Mouse (Mus musculus) heart, embryonic 16.5 days (tissue): ENCODE data around the gene Ccdc97. TPM values are rescaled to one million over a fixed set of nuclear protein-coding genes. Genes with fewer than 3 reads are reported as not detected.
A peak's percentile ranks its signal among the peaks of the same experiment; 100 is the strongest.

Experiments used
- ATAC-seq: fragments of 200-750 bp; cut with Nextera tagmentation; replicated peaks from 2 replicates; pipeline ENCODE4 v1.8.0; 2017; ENCODE audit warnings: moderate number of reproducible peaks; ENCODE audit not compliant: insufficient read depth, low FRiP score; ENCODE audit errors: extremely low read depth
- H3K27ac ChIP-seq: fragments of 300-500 bp; sonication (generic); 2 replicates; pipeline ENCODE4 v1.5.1; 2014; ENCODE audit warnings: mild to moderate bottlenecking, low read length, control low read depth, moderate library complexity
- H3K27me3 ChIP-seq: fragments of 300-500 bp; sonication (generic); 2 replicates; pipeline ENCODE4 v1.6.1; 2014; ENCODE audit warnings: low read length, mixed read lengths; ENCODE audit not compliant: control insufficient read depth, insufficient read depth
- H3K36me3 ChIP-seq: fragments of 300-500 bp; sonication (generic); 2 replicates; pipeline ENCODE4 v1.6.1; 2014; ENCODE audit not compliant: control insufficient read depth, insufficient read depth
- H3K4me1 ChIP-seq: fragments of 300-500 bp; sonication (generic); 2 replicates; pipeline ENCODE4 v1.6.1; 2014; ENCODE audit warnings: low read length, mixed read lengths; ENCODE audit not compliant: control insufficient read depth, insufficient read depth
- H3K4me2 ChIP-seq: fragments of 300-500 bp; sonication (generic); 2 replicates; pipeline ENCODE4 v1.6.1; 2014; ENCODE audit warnings: low read depth, mild to moderate bottlenecking, control low read depth, low read length
- H3K4me3 ChIP-seq: fragments of 300-500 bp; sonication (generic); 2 replicates; pipeline ENCODE4 v1.5.1; 2014; ENCODE audit warnings: mild to moderate bottlenecking, control low read depth, low read length
- H3K9ac ChIP-seq: fragments of 300-500 bp; sonication (generic); 2 replicates; pipeline ENCODE4 v1.6.1; 2014; ENCODE audit warnings: low read length, control low read depth
- H3K9me3 ChIP-seq: fragments of 300-500 bp; sonication (generic); replicated peaks from 2 replicates; pipeline ENCODE4 v1.6.1; 2016; ENCODE audit warnings: low read length; ENCODE audit not compliant: control insufficient read depth
- WGBS: fragments of 180-500 bp; shearing (Covaris S2); extraction: QIAGEN DNeasy Blood & Tissue Kit; methylation state at CpG from one replicate; pipeline ENCODE4 v1.1.7; 2014; 5-methylcytosine and 5-hydroxymethylcytosine counted together
- polyA plus RNA-seq: library from polyadenylated mRNA; unstranded; fragments of >200 nt; fragmentation: Nextera tagmentation; extraction: Ambion mirVana; gene quantifications from 2 replicates; pipeline ENCODE4 v1.2.1, GENCODE M21; 2015

Gene Ccdc97
- polyA plus RNA-seq, 1 experiment from 2014 or later = 23.0 TPM

DNA sequence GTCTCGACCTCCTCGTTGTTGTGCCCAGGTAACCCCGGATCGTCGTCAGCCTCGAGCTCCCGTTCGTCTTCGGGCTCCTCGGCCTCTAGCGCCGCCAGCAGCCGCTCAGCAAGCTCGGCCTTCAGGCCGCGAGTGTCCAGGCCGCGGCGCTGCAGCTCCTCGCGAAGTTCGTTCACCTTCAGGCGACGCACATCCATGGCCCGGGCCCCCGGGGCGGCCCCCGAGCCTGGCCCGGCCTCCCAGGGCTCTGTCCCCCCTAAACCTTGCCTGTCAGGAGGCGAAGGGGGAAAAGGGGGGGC lies 35.5 kb upstream of the Ccdc97 start:
- no peaks in the 10 kb centered on the region for H3K27me3 ChIP-seq
- H3K9ac ChIP-seq = peak overlapping the region; percentile 100
- peaks cover 19% of the 10 kb centered on the region for H3K4me1 ChIP-seq
- H3K36me3 ChIP-seq = peaks cover 13% of the 10 kb centered on the region
- H3K9me3 ChIP-seq = no peaks in the 10 kb centered on the region
- H3K4me2 ChIP-seq = peak overlapping the region; percentile 96
- H3K27ac ChIP-seq = peak overlapping the region; percentile 98
- 0% methylated on average over 30 of the region's 30 CpGs for WGBS
- peak overlapping the region; percentile 85 for H3K4me3 ChIP-seq
- no peak for ATAC-seq

DNA sequence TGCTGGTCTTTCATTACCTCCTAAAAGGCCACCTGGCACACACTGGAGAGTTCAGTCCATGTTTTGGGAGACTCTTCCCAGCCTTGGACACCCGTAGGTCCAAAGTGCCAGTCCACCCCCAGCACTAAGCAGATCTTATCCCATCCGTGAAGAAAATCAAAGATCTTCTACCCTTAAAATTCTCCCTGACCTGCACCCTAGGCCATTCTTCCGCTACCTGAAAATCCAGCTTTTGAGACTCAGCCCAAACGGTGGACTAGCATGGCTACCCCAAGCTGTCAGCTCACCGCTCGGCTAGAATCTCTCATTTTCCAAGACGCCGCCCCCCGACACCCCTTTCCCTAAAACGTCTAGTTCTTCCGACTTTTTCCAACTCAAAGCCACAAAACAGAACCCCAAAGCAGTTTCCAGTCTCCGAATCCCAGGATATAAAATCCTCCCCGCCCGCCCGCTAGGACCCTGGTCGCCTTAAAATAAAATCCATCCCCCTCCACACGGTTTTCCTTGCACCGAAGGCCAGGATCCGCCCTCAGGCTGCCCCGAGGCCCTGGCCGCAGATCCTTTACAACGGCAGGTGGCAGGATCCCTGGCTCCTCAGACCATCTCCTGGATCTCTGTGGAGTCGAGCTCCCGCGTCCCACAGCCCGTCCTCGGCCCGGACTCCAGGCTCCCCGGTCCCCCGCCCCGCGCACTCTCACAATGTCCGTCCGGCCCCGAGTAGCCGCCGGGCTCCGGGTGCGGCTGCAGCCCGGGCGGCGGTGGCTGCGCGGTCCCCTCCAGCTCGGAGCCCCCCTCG lies 35.0 kb upstream of the Ccdc97 start:
- ATAC-seq = peak; percentile 4
- no peaks in the 10 kb centered on the region for H3K9me3 ChIP-seq
- under 1% methylated on average over 46 of the region's 46 CpGs for WGBS

DNA sequence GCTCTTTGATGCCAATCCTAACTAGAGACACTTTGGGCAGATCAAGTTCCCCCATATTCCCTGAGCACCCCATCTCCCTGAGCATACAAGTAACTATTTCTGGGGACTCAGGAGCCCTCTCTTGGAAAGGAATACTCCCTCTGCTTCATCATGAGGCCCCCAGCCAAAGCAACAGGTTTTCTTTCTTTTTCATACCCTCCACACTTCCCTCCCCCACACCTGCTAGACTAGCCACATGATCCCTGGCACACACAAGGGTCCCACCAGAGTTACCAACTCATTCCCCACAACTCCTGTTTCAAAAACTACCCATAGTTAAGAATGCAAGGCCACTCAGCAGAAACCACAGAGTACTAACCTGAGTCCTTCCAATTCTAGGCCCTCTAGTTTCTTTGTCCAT lies 34.2 kb upstream of the Ccdc97 start:
- no peak for ATAC-seq
- peak overlapping the region; percentile 100 for H3K9ac ChIP-seq
- no peaks in the 10 kb centered on the region for H3K9me3 ChIP-seq
- H3K27ac ChIP-seq = peak overlapping the region; percentile 98; the same call in 1 of the 2 replicates
- peak overlapping the region; percentile 85 for H3K4me3 ChIP-seq
- no peaks in the 10 kb centered on the region for H3K27me3 ChIP-seq
- H3K4me2 ChIP-seq = peak overlapping the region; percentile 96
- peaks cover 19% of the 10 kb centered on the region for H3K4me1 ChIP-seq
- H3K36me3 ChIP-seq = peaks cover 26% of the 10 kb centered on the region

More for the DNA sequence above, 35.0 kb upstream of the Ccdc97 start:
- H3K4me3 ChIP-seq = peak overlapping the region; percentile 85
- peak overlapping the region; percentile 100 for H3K9ac ChIP-seq
- H3K4me1 ChIP-seq = peaks cover 19% of the 10 kb centered on the region
- peaks cover 18% of the 10 kb centered on the region for H3K36me3 ChIP-seq
- no peaks in the 10 kb centered on the region for H3K27me3 ChIP-seq
- H3K27ac ChIP-seq = peak overlapping the region; percentile 98
- H3K4me2 ChIP-seq = peak overlapping the region; percentile 96

DNA sequence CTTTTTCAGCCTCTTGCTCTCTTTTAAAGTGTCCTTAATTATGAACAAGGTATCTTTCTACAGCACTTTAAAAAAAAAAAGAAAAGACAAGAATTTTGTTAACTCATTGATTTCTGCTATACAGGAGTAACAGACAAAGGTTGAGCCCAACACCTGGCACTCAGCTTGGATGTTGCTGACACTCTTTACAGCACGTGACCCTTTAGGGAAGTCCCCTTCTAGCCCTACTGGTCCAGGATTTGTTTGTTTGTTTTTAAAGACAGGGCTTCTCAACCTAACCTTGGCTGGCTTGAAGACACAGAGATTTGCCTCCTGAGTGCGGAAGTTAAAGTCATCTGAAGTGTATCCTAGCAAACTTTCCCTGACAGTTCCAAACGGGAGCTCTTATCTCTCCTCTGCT lies 28.0 kb upstream of the Ccdc97 start:
- no peak for ATAC-seq
- H3K27ac ChIP-seq = no peak overlapping the region
- no peak overlapping the region for H3K4me2 ChIP-seq
- 42% methylated on average over 3 of the region's 3 CpGs for WGBS
- peaks cover 83% of the 10 kb centered on the region for H3K36me3 ChIP-seq
- no peak overlapping the region for H3K4me3 ChIP-seq
- H3K9me3 ChIP-seq = no peaks in the 10 kb centered on the region
- H3K27me3 ChIP-seq = no peaks in the 10 kb centered on the region
- H3K4me1 ChIP-seq = peaks cover 5% of the 10 kb centered on the region; the same call in 1 of the 2 replicates
- no peak overlapping the region for H3K9ac ChIP-seq

DNA sequence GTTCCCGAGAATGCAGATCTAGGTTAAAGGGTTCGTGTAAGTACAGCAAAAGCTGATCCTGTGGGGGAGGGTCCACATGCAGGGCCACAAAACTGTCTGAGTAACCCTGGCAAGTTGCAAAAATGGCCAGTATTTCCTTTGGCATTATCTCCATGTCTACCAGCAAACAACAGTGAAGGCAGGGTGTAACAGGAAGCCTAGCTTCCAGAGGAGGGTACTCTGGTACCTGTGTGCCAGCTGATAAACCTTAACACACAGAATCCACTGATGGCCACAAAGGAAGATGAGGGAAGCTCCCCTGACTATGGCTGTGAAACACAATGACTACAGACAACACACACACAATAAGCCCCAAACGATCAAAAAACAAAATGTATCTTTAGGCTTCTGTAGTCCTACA lies 19.4 kb upstream of the Ccdc97 start:
- no peak overlapping the region for H3K4me2 ChIP-seq
- H3K4me3 ChIP-seq = no peak overlapping the region
- H3K27ac ChIP-seq = no peak overlapping the region
- no peaks in the 10 kb centered on the region for H3K4me1 ChIP-seq
- no peak for ATAC-seq
- 81% methylated on average over 3 of the region's 3 CpGs for WGBS
- H3K9me3 ChIP-seq = no peaks in the 10 kb centered on the region
- H3K36me3 ChIP-seq = peaks cover 80% of the 10 kb centered on the region
- no peaks in the 10 kb centered on the region for H3K27me3 ChIP-seq
- H3K9ac ChIP-seq = no peak overlapping the region

DNA sequence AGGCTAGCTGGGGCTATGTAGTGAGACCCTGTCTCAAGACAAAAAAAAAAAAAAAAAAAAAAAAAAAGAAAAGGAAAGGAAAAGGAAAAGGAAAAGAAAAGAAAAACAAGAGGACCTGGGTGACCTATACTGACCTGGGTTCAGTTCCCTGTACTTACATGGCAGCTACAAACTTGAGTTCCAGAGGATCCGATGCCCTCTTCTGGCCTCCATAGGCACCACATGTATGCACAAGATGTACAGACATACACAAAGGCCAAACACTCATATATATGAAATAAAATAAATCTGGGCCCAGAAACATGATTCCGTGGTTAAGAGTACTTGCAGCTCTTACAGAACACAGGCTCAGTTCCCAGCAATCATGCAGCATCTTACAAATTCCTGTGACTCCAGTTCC lies 18.0 kb upstream of the Ccdc97 start:
- no peaks in the 10 kb centered on the region for H3K27me3 ChIP-seq
- no peaks in the 10 kb centered on the region for H3K9me3 ChIP-seq
- no peak overlapping the region for H3K4me3 ChIP-seq
- H3K4me1 ChIP-seq = no peaks in the 10 kb centered on the region
- no peak for ATAC-seq
- no peak overlapping the region for H3K27ac ChIP-seq
- WGBS = 93% methylated on average over 2 of the region's 2 CpGs
- no peak overlapping the region for H3K4me2 ChIP-seq
- H3K36me3 ChIP-seq = peaks cover 80% of the 10 kb centered on the region
- no peak overlapping the region for H3K9ac ChIP-seq

DNA sequence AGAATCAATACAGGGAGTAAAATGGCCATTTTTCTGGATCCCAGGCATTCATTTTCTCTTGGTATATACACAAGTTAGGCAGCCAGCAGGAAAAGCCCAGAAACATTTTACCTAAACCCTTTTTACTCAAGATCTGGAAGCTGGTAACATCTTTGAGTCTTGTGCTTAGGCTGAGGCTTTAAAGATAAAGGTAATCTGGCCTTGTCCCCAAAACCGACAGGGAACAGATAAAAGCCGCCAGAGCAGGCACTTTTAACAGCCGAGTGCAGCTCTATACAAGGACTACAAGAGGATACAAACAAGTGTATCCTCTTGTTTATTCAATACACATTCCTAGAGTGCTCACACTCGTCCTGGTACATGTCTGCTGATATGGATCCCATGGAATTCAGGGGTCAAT lies 16.1 kb upstream of the Ccdc97 start:
- Histone ChIP-seq H3K4me3 (no peak overlapping the region), H3K9me3 (no peaks in the 10 kb centered on the region), H3K36me3 (peaks cover 77% of the 10 kb centered on the region), H3K27me3 (no peaks in the 10 kb centered on the region), H3K9ac (no peak overlapping the region), H3K27ac (no peak overlapping the region), H3K4me1 (no peaks in the 10 kb centered on the region), H3K4me2 (no peak overlapping the region)
- WGBS = 37% methylated on average over 4 of the region's 4 CpGs
- ATAC-seq = no peak

DNA sequence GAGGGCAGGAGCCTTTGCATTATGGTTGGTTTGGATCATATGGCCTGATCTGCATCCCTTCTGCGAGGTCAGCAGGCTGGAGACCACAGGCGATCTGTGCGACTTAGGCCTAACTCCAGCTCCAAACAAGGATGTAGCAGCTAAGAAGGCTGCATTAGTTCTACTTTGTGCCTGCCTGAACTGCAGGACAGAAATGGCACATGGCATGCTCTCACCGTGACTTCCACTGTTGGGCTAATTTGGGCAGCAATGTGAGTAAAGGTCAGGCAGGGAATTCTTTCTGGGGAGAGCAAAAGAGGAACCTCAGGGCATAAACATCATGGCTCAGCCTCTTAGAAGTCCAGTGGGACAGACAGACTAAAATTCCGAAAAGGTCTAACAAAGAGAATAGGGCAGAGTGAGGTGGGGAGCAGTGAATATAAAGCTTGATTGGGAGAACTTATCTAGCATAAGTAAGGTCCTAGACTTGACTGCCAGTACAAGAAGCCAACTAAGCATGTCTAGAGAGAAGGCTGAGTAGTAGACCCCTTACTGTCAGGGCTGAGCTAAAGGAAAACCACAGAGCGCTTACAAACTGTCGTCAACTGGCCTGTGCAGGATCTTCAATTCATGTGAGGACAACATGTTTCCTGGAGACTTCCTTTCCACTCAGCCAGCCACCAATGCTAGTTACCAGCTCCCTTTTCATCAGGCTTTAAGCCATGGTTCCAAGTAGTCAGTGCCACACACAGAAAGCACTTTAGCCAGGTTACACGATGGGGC lies 12.6 kb upstream of the Ccdc97 start:
- Histone ChIP-seq H3K9ac (no peak overlapping the region), H3K27ac (0 out of 2 replicates have a peak overlapping the region, but pooled peaks have one; percentile 1), H3K4me3 (no peak overlapping the region), H3K36me3 (peaks cover 72% of the 10 kb centered on the region), H3K4me2 (no peak overlapping the region), H3K4me1 (no peaks in the 10 kb centered on the region), H3K27me3 (no peaks in the 10 kb centered on the region), H3K9me3 (no peaks in the 10 kb centered on the region)
- no peak for ATAC-seq
- 73% methylated on average over 8 of the region's 8 CpGs for WGBS

DNA sequence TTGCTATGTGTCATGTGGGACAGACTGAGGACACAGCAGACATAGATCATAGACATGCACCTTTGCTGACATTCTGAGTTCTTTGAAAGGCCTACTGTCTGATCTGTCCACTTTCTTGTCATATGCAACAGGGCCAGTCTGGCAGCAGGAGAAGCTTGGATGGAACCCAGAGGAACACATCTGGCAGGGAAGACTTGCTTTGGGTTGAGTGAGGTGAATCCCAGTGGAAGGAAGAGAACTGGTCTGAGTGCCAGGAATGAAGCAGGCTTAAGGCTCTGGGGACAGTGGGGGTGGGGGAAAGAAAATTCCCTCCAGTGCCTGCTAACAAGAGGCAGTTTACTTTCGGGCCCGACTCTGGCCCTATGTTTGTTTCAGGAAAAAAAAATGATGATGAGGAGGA lies 11.0 kb upstream of the Ccdc97 start:
- Histone ChIP-seq H3K4me3 (no peak overlapping the region), H3K9ac (no peak overlapping the region), H3K36me3 (peaks cover 79% of the 10 kb centered on the region), H3K4me1 (no peaks in the 10 kb centered on the region), H3K27me3 (no peaks in the 10 kb centered on the region), H3K9me3 (no peaks in the 10 kb centered on the region), H3K4me2 (no peak overlapping the region), H3K27ac (no peak overlapping the region)
- WGBS = 86% methylated on average over 2 of the region's 2 CpGs
- ATAC-seq = no peak
